Mouse (Mus musculus) spleen, postnatal 4 days (tissue): ENCODE measurements around the gene Eri3.

Experiments
- DNase-seq, 2 experiments: peaks; one replicate each; pipeline ENCODE4 v3.0.0; 2022; ENCODE audit warnings: low spot score in 2 of 2

Gene Eri3

DNA sequence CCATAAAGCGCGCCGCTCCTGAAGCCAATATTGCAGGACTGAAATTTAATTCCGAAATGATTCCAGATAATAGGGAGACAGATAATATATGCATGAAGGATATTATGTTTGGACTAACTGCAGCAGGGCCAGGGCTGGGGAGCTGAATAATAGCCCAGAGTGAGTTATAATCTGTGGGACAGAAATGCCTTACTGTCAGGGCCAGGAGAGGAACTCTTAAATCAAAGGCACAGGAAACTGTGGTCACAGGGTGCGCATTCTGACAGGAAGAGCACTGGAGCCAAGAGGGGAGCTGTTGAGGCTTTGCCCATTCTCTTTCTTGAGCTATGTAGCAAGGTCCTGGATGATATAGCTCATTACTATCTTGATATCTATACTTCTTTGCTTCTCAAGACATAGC, 74.5 kb downstream of the Eri3 start:
- DNase-seq = no peak

DNA sequence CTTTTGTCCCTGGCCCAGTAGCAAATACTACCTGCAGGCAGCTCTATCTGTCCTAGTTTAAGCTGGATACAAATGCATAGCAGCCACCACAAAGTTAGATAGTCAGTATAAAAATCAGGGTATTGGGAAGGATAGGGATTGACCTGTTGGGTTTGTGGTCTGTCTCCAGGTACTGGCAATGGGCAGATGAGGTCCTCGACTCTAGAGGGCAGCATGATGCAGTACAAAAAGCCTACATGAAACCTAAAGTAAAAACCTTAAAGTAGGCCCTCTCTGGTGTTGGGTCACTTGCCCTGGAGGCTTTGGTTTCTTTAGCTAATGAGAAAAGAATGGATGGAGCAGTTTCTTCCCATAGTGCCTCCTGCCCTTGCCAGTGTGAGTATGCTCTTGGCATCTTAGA, 78.3 kb downstream of the Eri3 start:
- no peak for DNase-seq

- no peak for DNase-seq
Observed at GRCm38 (mm10) chr4:117630053-117630670, 80.0 kb downstream of the Eri3 start.

- DNase-seq = no peak
Observed at GRCm38 (mm10) chr4:117633527-117633926, 83.4 kb downstream of the Eri3 start.

DNA sequence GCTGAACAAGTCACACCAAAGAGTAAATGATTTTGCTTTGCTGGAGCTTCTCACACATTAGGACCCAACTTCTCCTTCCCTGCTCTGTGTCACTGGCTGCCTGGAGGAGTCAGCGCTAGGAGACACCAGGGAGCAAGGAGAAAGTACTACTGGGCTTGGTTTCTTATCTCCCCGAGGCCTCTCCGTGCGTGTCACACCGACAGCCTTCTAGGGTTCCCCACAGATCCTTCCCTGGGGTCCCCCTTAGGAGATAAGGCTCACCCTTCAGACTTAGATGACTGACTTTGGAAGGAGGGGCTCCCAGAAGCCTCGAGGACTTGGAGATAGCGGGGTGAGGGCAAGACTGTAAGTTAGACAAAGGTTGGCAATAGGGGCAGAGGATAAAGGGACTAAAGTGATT, 84.5 kb downstream of the Eri3 start:
- no peak for DNase-seq

DNA sequence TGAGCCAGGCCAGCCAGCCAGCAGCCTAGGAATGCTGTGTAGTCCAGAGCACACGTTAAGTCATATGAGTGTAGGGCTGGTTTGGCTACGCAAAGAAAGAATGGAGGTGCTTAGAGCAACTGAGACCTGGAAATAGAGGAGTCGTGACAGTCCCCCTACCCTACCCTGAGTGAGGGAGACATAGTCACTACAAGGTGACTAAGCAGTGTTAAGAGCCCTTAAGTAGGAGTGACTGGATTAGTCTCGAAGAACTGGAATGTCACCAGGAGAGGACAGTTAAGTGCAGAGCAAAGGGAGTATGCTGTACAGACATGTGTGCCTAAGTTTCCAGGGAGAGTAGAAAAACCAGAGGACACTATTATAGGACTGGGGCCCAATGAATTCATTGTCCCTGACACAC, 86.0 kb downstream of the Eri3 start:
- DNase-seq = no peak

- DNase-seq = no peak
Observed at GRCm38 (mm10) chr4:117636891-117637613, 86.9 kb downstream of the Eri3 start.

- no peak for DNase-seq
Observed at GRCm38 (mm10) chr4:117640925-117641703, 90.9 kb downstream of the Eri3 start.

DNA sequence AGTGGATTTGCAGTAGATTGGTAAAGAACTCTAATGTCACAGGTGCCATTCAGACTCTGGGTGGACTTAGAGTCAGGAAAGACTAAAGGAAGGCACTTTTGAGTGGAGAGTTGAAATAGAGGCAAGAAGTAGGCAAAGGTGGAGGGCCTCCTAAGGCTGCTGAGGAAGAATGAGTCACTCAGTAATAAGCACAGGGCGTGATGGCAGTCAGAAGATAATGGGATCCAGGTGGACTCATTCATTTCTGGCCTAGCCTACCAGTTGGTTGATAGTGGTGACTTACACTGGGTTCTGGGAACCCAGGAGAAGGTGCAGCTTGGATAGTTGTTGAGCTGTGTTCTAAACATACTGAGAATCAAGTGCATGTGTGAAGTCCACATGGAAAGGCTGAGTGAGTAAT, 91.6 kb downstream of the Eri3 start:
- no peak for DNase-seq

- DNase-seq = no peak
Observed at GRCm38 (mm10) chr4:117645031-117645435, 94.9 kb downstream of the Eri3 start.

- DNase-seq = no peak
Observed at GRCm38 (mm10) chr4:117645859-117646258, 95.7 kb downstream of the Eri3 start.

- no peak for DNase-seq
Observed at GRCm38 (mm10) chr4:117646496-117646895, 96.3 kb downstream of the Eri3 start.

- no peak for DNase-seq
Observed at GRCm38 (mm10) chr4:117646926-117647755, 97.0 kb downstream of the Eri3 start.

DNA sequence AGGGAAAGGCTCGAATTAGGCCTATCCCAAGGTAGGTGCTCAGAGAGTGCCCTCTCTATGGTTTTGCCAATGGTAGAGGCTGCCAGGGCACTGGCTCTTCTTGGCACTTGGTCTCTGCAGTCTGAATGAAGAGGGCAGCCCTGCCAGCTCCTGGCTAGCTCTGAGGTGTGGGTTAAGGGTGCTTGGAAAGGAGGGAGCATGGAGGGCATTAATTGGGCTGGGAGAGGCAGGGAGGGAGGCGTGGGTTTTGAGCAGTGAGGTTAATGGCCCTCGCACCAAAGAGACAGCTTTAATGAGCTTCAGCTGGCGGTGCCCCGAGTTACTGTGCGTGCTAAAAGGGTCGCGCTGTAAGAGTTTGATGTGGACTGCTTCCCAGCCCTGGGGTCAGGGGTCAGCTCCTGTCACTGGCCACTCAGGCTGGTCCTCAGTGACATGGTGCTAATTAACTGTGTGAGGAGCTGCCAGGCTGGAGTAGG, 101.5 kb downstream of the Eri3 start:
- DNase-seq = no peak

DNA sequence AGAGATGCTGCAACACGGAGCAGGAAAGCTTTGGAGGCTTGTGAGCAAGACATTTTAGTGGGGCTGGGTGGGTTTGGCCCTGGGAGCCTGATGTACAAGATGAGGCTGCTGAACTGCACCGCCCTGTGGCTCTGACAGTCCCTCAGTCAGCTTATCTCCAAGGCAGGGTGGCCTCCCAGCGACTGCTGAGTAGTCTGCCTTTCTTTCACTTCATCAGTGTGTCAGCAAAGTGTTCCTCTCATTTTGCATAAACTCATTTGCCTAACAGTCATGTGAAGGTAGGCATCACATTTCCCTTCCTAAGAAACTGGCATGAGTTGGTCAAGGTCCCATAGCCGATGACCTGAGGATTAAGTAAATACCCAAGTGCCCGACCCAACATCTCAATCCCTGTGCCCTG, 102.6 kb downstream of the Eri3 start:
- no peak for DNase-seq

DNA sequence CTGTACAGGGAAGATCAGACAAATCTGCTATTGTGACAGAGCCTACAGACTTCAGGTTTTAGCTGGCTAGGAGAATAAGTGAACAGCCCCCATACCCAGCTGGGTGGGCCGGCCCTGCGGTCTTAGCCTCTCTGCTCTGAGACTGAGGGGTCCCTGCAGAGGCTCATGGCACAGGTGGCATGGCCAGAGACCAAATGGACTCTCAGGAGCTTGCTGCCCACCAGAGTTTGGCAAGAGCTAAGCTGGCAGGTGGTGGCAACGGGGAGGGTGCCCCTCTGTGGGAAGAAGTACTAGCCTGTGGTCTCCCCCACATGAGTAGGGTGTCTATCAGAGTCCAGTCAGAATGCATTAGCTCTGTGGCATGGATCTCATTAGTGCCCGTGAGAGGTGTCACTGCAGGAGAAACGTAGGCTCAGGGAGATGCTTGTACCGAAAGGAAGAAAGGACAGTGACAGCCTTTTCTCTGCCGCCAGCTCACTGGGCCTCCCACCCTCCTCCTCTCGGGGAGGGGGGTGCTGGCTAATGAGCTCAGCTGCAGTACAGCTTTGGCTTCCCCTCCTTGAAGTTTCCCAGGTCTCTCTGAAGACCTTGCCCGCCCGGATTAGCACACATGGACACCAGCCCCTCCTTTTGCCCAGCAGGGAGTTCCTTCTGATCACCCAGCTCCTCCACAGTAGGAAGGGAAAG, 104.0 kb downstream of the Eri3 start:
- DNase-seq = no peak

DNA sequence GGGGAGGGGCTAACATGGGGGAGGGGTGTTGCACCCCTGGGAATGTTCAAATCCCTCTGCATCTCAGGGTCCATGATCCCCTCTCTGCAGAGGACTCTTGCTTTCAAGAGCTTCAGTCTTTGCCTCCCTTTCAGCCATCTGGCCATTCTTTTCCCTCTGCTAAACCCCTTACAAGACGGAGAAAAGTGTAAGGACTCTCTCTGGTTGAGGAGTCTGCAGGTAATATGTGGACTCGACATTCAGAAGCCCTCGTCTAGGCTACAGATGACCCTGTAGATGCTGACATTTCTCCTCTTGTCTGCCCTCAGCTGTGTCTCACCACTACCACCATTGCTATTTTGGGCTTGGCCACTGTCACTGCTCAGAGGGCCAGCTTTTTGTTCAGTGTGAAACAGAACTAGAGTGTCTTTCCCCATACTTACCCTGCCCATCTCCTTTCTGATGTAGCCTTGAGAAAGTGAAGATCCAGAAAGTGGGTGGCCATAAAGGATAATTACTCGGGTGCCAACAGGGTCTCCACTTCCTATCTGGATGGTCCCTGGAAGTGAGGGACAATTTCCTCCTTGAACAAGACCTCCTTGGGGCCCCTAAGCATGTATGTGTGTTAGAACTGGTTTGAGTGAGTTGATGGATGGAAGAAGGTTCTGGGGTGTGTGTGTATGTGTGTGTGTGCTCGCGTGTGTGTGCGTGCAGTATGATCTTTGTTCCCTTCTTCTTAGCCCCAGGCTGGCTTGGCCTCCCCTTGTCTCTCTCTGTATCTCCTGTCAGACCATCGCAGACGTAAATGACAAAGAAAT, 104.7 kb downstream of the Eri3 start:
- no peak for DNase-seq

- no peak for DNase-seq
Observed at GRCm38 (mm10) chr4:117655500-117655863, 105.3 kb downstream of the Eri3 start.

DNA sequence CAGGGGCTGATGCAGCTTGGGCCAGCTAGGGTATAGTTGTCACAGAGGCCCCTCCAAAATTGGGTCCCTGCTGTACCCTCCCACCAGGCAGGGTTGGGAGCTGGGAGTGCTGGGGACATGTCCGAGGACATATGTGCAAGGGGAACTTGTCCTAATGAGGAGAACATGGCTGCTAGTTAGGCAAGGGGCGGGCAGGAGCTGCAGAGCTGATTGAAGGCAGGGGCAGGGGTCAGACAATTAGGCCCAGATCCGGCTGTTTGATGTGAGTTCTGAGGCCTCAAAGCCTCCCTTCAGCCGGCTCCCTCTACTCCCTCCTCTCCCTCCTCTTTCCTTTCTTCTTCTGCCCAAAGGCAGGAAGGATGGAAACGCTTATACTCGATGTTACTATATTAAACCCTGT, 106.8 kb downstream of the Eri3 start:
- DNase-seq = no peak

- no peak for DNase-seq
Observed at GRCm38 (mm10) chr4:117657646-117658045, 107.5 kb downstream of the Eri3 start.
